Mouse (Mus musculus) embryo, embryonic 11.5 days (tissue): ENCODE measurements at regions not wholly inside any gene's neighbourhood (a gene's known extent, or its start where the extent isn't known, plus 50 kb on each side); places are given as distances from the start of the nearest gene placed in this dataset.
"Not testable (repeated sequence)": the region's sequence is repeated elsewhere in the genome, so short reads cannot be mapped to it uniquely, and the experiment has no call there.

ENCODE experiments used
- DNase-seq: peaks from one replicate; pipeline ENCODE4 v3.0.0-alpha.2; 2012; ENCODE audit warnings: low read depth, low spot score

GRCm38 (mm10) chr5:28771796-28772195, 304.7 kb upstream of the Shh start:
- no peak for DNase-seq

GRCm38 (mm10) chr5:28756171-28756948, 289.3 kb upstream of the Shh start:
- DNase-seq, result no peak

GRCm38 (mm10) chr5:28751821-28752220, 284.8 kb upstream of the Shh start:
- DNase-seq, result not testable (repeated sequence)

- DNase-seq, result no peak
Measured at GRCm38 (mm10) chr5:28734768-28735167, 267.7 kb upstream of the Shh start.

- DNase-seq, result no peak
Measured at GRCm38 (mm10) chr5:28722067-28722466, 255.0 kb upstream of the Shh start.

GRCm38 (mm10) chr5:28714978-28715377, 247.9 kb upstream of the Shh start:
- no peak for DNase-seq

GRCm38 (mm10) chr5:28710517-28710916, 243.5 kb upstream of the Shh start:
- DNase-seq, result no peak

GRCm38 (mm10) chr5:28709626-28710025, 242.6 kb upstream of the Shh start:
- DNase-seq, result no peak

GRCm38 (mm10) chr5:28704359-28704758, 237.3 kb upstream of the Shh start:
- no peak for DNase-seq

- no peak for DNase-seq
Measured at GRCm38 (mm10) chr5:28696966-28697365, 229.9 kb upstream of the Shh start.

GRCm38 (mm10) chr5:28690110-28690509, 223.1 kb upstream of the Shh start:
- DNase-seq, result no peak

- DNase-seq, result no peak
Measured at GRCm38 (mm10) chr5:28689651-28690050, 222.6 kb upstream of the Shh start.

GRCm38 (mm10) chr5:28689136-28689535, 222.1 kb upstream of the Shh start:
- no peak for DNase-seq

GRCm38 (mm10) chr5:28682821-28683220, 215.8 kb upstream of the Shh start:
- no peak for DNase-seq

GRCm38 (mm10) chr5:28680311-28680710, 213.3 kb upstream of the Shh start:
- DNase-seq, result no peak

GRCm38 (mm10) chr5:28679761-28680160, 212.7 kb upstream of the Shh start:
- no peak for DNase-seq

GRCm38 (mm10) chr5:28630186-28630585, 163.1 kb upstream of the Shh start:
- DNase-seq, result no peak

GRCm38 (mm10) chr5:28611885-28612284, 144.8 kb upstream of the Shh start:
- no peak for DNase-seq

- no peak for DNase-seq
Measured at GRCm38 (mm10) chr5:28596537-28597314, 129.7 kb upstream of the Shh start.

- DNase-seq, result no peak
Measured at GRCm38 (mm10) chr5:28571347-28571998, 104.4 kb upstream of the Shh start.

GRCm38 (mm10) chr5:28568417-28568816, 101.4 kb upstream of the Shh start:
- DNase-seq, result no peak

GRCm38 (mm10) chr5:28567341-28567905, 100.4 kb upstream of the Shh start:
- no peak for DNase-seq
